Comparison of ENCODE assay signal across 27 mouse cellular contexts in genomic region chr16:92535258-92535657, GRCm38 (mm10). TPM values are rescaled to one million over a fixed set of nuclear protein-coding genes. Genes with fewer than 3 reads are reported as not detected.
"Had no signal": no experiment of that assay in that cellular context is flagged by ENCODE, and none has a peak within 500 bp of the region (broad histone marks: within the 10 kb centered on the region; RNA-seq: fewer than 3 reads in every experiment).

No protein-coding gene starts in this region.

- ATAC-seq: hindbrain, embryonic 16.5 days; inflammation-experienced regulatory T-cells, adult 6 months; intestine, embryonic 15.5 days; intestine, postnatal 0 days had no signal

- H3K27ac ChIP-seq: heart, adult 2 months; heart, embryonic 13.5 days; heart, embryonic 15.5 days; hindbrain, embryonic 12.5 days; hindbrain, embryonic 14.5 days; intestine, embryonic 15.5 days; layer of hippocampus, adult 2 months; left cerebral cortex, adult 2 months; limb, embryonic 10.5 days; limb, embryonic 12.5 days; liver, embryonic 13.5 days had no signal

- H3K4me2 ChIP-seq: heart, embryonic 11.5 days; heart, embryonic 13.5 days; heart, embryonic 15.5 days; hindbrain, embryonic 12.5 days; hindbrain, embryonic 14.5 days; intestine, embryonic 15.5 days; limb, embryonic 12.5 days; liver, embryonic 11.5 days; liver, embryonic 13.5 days had no signal

- H3K9ac ChIP-seq: heart, embryonic 13.5 days; heart, embryonic 15.5 days; hindbrain, embryonic 12.5 days; hindbrain, embryonic 14.5 days; intestine, embryonic 15.5 days; limb, embryonic 12.5 days; liver, embryonic 13.5 days had no signal

- H3K9me3 ChIP-seq: heart, embryonic 15.5 days; hindbrain, embryonic 12.5 days; intestine, embryonic 15.5 days; limb, embryonic 10.5 days; liver, embryonic 13.5 days had no signal

- H3K4me1 ChIP-seq: heart, embryonic 13.5 days; heart, embryonic 15.5 days; hindbrain, embryonic 12.5 days; intestine, embryonic 15.5 days; liver, embryonic 13.5 days had no signal

- H3K4me3 ChIP-seq: heart, adult 2 months; heart, embryonic 13.5 days; heart, embryonic 15.5 days; hindbrain, embryonic 12.5 days; intestine, embryonic 15.5 days; layer of hippocampus, adult 2 months; left cerebral cortex, adult 2 months; limb, embryonic 10.5 days; limb, embryonic 12.5 days; liver, embryonic 13.5 days had no signal

- H3K36me3 ChIP-seq: heart, embryonic 13.5 days; heart, embryonic 15.5 days; hindbrain, embryonic 12.5 days; limb, embryonic 10.5 days; limb, embryonic 12.5 days; liver, embryonic 13.5 days had no signal

- DNase-seq: gastrocnemius, postnatal 14 days; heart, adult 11 months; heart, adult 2 months; heart, postnatal 14 days; heart, postnatal 36 days; kidney, adult 18-20 months; kidney, adult 8-10 months; kidney, postnatal 10 days; kidney, postnatal 25 days; kidney, postnatal 4 days; liver; liver, embryonic 13.5 days had no signal

- H3K27me3 ChIP-seq: heart, embryonic 13.5 days; heart, embryonic 15.5 days; hindbrain, embryonic 12.5 days; intestine, embryonic 15.5 days; limb, embryonic 12.5 days had no signal

RNA-seq across cellular contexts. Expression of gene Clic6, which starts 49.7 kb away (rescaled TPM):
- total RNA-seq: hematopoietic stem cell, adult 5-6 weeks had no signal
- polyA plus RNA-seq: inflammation-experienced regulatory T-cells, adult 6 months had no signal
